Mouse (Mus musculus) adrenal gland, postnatal 14 days (tissue): ENCODE results near the gene Ctcf. TPM values are rescaled to one million over a fixed set of nuclear protein-coding genes. Genes with fewer than 3 reads are reported as not detected.

Source experiments
- DNase-seq: peaks from one replicate; pipeline ENCODE4 v3.0.0; 2021; ENCODE audit warnings: mixed read lengths
- total RNA-seq: library from RNA; stranded (reverse); gene quantifications from 2 replicates; pipeline ENCODE4 v1.2.3, GENCODE M21; 2021

Gene Ctcf
- total RNA-seq, 1 experiment from 2014 or later: 58.4 TPM

DNA sequence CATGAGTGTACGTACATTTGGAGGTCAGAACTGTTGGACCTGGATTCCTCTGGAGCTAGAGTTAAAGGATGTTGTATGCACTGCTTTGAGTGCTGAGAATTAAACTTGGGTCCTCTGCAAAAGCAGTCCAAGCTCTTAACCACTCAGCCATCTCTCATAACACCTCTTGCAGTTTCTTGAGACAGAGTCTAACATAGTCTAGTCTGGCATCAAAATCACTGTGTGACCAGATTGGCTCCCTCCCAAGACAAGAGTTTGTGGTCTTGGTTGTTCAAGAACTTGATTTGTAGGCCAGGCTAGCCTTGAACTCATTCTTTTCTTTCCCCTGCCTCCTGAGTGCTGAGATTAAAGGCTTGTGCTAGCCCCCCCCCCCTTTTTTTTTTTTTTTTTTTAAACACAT is 12.6 kb downstream of the Ctcf start:
- no peak for DNase-seq

DNA sequence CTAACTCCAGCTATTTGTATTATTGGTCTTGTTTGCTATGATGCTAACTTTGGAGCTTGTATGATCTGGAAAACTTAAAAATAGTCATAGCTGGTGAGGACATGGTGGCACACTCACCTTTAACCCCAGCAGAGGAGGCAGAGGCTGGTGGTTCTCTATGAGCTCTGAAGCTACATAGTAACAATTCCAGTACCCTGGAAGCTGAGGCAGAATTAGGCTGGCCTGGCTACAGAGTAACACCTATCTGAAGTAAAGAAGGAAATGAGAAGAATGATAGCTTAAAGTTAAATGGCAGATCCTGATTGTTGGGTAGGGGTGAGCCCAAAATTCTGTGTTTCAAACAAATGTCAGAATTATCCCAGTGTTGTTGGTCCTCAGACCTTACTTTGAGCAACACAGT is 21.3 kb downstream of the Ctcf start:
- DNase-seq: no peak

DNA sequence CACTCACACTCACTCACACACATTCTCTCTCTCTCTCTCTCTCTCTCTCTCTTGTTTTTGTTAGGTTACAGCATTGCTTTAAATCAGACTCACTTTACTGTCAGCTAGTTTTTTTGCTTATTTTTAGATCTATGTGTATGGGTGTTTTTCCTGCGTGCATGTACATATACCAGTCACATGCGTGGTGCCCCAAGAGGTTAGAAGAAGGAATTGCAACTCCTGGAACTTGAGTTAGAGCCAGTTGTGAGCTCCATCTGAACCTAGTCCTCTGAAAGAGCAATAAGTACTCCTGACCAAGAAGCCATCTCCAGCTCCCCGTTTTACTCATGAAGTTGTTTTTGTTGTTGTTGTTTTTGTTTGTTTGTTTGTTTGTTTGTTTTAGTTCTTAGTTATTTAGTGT is 24.8 kb downstream of the Ctcf start:
- peak; percentile 41 for DNase-seq

DNA sequence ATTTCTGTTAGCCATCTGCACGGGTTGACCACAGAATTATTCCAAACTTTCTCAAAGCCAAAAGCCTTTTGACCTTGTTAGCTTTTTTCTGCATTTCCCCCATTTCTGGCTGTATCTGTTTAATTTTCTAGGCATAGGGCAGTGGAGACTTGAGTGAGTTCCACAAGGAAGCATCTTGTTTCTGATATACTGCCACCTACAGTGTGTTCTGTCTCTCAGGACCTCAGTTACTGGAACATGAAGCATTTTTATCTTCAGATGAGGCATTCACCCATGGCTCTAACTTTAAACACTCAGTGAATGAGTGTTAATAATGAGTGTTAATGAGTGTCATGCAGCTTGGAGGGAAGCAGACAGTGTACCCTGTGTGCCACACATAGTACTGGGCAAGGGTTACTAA is 41.5 kb downstream of the Ctcf start:
- DNase-seq: no peak

DNA sequence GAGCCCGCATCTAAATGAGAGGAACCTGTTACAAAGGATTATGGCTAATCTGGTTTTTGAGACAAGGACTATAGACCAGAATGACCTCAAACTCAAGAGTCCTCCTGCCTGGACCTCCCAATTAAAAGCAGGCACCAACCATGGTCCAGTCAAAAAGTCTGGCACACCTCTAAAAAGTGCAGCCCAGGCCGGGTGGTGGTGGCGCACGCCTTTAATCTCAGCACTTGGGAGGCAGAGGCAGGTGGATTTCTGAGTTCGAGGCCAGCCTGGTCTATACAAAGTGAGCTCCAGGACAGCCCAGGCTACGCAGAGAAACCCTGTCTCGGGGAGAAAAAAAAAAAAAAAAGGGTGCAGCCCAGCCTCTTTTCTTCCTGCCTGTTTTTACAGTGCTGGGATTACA is 49.0 kb downstream of the Ctcf start:
- DNase-seq: no peak

DNA sequence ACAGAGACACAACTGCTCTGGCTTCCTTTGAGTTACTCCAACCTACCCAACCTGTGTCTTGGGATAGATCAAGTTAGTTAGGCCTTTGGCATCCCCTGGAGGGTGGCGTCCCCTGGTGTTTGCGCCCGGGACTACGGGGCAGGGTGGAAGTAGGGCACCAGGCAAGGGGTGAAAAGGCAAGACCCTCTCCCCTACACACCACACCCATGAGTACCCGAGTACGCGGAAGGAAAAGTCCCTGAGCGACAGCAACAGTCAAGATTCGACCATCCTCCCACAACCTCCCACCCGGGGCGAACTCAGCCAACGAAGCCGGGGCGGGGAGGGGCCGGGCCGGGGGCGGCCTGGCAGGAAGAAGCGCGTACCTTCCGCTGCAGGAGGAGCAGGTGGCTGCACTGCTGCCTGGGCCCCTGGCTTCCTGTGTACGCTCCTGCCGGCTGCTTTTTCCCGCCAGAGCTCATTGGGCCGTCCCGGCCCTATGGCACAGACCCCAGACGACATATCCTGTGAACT is 49.5 kb downstream of the Ctcf start, which contains the start of gene Carmil2:
TSS of gene Carmil2 (plus strand) at position 479 of the 513 bp plus-strand sequence.
- DNase-seq: peak; percentile 84

DNA sequence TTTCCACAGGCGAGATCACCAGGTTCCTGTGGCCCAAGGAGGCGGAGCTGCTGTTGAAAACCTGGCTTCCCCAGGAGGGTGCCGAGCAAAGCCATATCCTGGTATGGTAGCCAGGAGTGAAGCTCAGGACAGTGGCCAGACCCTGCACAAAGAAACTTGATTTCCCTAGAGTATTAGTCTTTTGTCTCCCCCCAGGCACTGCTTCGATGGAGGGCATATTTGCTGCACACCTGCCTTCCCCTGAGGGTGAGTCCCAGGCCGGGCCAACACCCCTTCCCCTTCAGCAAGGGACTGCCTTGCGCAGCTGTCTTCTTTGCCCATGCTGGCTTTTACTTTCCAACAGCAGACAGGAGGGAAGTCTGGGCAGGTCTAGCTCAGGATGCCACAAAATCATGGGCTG is 50.2 kb downstream of the Ctcf start:
- no peak for DNase-seq

DNA sequence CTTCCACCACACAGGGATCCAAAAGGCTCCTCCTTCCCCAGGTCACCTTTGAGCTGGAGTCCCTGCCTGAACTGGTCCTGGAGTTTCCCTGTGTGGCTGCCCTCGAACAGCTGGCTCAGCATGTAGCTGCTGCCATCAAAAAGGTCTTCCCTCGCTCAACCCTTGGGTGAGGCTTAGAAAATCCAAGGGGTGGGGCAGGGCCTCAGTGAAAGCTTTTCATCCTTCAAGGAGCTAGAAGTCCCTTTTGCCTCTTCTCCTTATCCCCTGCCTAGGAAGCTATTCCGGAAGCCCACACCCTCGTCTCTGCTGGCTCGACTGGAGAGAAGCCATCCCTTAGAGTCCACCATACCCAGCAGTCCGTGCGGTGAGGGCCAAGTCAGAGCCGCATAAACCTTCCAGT is 51.1 kb downstream of the Ctcf start:
- no peak for DNase-seq

DNA sequence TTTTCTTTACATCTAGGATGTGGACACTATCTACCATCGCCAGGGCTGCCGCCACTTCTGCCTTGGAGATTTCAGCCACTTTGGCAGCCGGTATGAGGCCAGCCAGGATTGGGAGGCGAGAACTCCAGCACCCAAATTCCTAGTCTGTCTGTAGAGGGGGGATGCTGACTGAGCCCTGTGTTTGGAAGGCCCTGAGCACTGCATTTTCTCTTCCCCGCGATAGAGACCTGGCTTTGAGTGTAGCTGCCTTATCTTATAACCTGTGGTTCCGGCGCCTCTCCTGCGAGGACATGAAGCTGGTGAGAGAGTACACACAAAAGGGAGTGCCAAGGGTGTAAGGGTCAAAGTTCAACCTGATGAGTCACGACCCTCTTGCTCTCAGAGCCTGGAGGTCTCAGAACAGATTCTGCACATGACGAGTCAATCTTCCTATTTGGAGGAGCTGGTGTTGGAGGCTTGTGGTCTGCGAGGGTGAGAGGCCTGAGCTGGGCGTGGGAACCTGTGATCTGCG is 51.9 kb downstream of the Ctcf start:
- no peak for DNase-seq

DNA sequence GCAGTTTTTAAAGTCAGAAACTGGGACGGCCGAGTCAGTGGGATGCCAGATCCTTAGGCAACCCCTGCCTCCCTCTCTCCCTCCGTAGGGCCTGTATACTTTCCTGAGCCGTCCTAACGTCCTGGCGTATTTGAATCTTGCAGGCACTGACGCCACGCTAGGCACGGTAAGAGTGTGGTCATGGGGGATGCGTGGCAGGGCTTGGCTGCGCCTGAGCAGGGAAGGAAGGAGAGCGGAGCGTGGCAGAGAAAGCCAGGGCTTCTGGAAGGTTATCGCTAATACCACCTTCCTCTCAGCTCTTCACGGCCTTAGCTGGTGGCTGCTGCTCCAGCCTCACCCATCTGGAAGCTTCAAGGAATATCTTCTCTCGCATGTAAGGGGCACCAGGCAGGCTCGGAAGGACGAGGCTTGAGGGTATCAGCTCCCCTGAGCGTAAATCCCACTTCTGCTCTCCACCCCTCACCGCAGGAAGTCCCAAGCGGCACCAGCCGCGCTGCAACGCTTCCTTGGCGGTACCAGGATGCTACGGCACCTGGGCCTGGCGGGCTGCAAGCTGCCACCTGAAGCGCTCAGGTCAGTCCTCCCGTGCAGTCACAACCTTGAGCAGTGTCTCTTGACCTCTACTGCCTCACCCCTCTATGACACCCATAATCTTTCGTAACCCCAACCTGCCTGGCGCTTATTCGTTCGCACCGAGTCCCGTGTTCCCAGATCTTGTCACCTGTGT is 53.1 kb downstream of the Ctcf start:
- DNase-seq: no peak

DNA sequence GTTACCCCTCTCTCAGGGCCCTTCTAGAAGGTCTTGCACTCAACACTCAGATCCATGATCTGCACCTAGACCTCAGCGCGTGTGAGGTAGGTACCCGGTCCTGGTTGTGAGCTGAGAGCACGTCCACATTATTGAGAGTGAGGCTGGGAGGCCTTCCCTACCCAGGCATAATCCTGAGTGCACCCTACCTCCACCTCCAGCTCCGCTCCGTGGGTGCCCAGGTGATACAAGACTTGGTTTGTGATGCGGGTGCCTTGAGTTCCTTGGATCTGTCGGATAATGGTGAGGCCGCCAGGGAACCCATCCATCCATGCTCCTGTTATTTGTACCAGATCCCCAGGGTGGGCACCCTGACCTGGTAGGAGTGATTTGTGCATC is 53.6 kb downstream of the Ctcf start:
- DNase-seq: no peak

DNA sequence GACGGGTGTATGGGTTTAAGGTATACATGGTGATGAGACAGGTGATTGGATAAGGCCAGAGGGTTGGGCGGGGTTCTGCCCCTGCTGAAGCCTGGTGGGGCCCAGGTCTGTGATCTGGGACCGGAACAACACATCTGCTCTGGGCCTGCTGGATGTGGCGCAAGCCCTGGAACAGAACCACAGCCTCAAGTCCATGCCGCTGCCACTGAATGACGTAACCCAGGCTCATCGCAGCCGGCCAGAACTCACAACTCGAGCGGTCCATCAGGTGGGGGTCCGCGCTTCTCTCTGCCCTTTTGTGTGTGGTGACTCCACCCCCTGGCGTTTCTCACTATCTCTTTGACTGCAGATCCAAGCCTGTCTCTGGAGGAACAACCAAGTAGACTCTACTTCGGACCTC is 54.6 kb downstream of the Ctcf start:
- no peak for DNase-seq

DNA sequence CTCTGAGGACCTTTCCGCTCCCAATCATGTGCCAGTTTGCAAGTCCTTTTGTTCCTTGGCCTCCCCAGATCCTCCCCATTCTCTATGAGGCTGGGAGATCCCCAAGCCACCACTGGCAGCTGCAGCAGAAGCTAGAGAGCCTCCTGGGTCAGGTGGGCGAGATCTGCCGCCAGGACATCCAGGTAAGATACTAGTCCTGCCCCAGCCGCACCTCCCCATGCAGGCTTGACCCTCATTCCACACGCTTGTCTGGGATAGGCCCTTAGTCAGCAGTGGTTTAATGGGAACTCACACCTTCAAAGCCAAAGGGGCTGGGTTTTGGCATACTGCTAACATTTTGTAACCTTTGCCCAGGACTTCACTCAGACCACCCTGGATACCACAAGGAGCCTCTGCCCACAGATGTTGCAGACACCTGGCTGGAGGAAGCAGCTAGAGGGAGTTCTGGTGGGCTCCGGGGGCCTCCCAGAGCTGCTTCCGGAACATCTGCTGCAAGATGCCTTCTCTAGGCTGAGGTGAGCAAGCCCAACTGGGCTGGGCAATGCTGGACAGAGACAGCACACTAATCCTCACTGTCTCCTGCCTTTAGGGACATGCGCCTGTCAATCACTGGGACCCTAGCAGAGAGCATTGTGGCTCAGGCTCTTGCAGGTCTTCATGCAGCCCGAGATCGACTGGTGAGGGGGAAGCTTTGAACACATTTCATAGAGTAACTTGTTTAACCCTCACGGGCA is 56.2 kb downstream of the Ctcf start:
- DNase-seq: no peak

DNA sequence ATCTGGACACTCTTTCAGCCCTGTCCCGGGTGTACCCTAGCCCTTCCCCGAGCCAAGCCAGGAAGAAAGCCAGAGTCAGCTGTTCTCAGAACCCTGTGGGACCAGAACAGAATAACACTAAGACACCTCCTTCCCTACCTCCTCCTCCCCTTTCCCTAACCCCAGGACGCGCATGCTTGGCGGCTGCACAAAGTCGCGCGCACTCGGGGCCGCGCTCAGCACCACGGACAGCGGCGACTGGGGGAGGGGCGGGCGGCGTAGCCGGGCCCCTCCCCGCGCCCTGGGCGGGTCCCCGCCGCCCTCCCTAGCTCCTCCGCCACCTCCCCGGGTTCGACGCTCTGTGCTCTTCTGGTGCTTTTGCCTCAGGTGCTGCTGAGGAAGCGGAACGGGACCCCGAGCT is 57.3 kb downstream of the Ctcf start:
- DNase-seq: peak; percentile 90

DNA sequence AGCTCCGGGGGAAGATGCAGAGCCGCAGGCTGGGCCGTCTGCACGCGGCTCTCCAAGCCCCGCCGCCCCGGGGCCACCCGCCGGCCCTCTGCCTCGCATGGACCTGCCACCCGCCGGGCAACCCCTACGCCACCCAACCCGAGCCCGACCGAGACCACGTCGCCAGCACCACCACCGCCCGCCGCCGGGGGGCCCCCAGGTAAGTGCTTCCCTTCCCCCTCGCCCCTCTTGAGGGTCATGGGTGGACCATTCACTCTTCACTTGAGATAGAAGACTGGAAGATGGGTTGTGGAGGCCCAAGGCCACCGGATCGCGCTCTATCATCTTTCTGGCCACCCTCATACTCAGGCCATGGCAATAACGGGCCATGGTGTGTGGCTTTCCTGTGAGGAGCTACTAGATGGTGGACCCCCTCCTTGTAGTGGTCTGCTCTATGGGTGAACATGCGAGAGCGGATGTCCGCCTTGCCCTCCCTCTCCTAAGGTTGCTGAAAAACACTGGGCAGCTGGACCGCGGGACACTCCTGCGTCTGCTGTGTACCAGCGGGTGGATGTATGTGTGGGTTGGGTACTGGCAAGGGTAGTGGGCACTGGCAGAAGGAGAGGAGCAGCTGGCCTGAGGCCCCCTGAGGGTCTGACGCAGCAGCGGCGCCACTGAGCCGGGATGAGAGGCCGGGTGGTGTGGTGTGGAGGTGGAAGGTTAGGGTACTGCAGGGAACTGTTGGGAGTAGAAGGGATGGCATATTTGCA is 57.9 kb downstream of the Ctcf start:
- DNase-seq: peak; percentile 50

DNA sequence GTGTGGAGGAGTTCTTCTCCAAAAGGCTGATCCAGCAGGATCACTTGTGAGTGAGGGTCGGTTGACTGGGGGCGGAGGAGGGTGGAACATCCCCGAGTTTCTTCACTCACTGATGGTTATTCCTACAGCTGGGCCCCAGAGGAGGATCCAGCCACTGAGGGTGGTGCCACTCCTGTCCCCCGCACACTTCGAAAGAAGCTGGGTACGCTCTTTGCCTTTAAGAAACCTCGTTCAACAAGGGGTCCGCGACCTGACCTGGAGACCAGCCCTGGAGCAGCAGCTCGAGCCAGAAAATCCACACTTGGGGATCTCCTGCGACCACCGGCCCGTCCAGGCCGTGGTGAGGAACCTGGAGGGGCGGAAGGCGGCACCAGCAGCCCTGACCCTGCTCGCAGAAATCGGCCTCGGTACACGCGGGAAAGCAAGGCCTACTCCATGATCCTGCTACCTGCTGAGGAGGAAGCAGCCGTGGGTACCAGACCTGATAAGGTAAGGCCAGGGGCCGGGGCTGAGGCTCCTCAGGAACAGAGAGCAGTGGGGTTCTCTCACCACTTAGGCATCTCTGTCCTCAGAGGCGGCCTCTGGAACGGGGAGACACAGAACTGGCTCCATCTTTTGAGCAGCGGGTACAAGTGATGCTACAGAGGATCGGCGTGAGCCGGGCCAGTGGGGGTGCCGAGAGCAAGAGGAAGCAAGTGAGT is 58.9 kb downstream of the Ctcf start:
- DNase-seq: no peak

DNA sequence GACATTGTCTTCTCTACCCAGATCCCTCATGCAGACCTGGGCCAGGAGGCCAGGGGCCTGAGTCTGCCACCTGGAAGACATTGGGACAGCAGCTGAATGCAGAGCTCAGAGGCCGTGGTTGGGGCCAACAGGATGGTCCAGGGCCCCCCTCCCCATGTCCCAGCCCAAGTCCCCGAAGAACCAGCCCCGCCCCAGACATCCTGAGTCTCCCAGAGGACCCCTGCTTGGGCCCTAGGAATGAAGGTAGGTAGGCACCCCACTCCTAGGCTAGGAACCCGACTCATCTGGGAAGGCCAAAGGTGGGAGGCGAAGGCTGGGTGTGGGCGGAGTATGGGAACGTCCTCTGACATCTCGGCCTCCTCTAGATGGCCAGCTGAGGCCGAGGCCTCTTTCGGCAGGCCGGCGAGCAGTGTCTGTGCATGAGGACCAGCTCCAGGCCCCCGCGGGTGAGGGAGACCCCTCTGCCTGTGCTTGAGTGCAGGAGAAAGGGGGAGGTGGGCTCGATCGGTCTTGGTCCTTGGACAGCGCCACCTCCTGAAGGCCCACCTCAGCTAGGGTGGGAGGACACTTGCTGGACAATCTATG is 60.9 kb downstream of the Ctcf start:
- no peak for DNase-seq

DNA sequence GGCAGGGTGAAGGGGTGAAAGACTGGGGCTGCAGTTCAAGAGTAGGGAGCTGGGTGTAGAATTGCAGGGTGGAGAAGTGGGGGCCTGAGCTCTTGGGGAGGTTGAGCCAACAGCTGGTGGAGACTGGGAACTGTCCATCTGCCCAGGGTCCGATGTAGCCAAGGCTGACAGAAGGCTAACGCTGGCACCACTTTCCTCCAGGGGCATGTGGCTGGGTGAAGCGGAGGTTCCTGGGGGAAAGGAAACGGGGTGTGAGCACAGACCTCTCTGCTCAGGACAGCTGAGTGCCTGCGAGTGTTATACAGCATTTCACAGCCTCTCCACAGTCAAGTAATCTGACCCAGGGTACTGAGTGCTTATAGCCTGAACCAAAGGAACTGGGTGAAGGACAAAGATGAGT is 62.4 kb downstream of the Ctcf start:
- no peak for DNase-seq

DNA sequence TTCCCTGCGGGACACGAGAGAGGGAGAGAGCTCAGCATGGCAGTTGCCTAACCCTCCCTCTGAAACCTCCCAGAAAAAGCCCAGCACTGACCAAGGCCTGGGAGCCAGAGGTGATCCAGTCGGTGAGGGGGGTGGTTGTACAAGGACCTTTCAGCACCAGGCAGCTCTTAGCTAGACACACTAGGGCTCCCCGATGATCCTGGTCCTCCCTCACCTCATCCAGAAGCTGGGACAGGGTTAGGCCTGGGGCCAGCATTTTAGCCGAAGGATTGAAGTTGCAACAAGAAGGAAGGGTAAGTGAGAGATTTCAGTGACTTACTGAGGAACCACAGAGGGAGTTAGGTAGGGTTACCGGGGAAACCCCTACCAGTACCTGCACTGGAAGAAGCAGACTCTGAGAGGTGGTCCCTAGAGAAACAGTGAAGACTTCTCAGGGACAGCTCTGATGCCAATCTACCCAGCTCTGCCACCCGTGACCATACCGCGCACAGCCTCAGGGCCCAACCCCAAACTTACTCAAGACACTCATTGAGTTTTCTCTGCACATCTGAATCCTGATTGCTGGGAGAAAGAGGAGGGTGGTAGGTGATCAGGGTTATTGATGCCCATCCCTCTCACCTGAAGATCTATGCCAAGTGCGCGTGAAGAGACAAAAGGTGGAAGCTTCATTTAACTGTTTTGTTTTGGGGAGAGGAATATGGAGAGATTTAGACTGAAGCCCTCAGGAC is 63.3 kb downstream of the Ctcf start:
- DNase-seq: no peak

DNA sequence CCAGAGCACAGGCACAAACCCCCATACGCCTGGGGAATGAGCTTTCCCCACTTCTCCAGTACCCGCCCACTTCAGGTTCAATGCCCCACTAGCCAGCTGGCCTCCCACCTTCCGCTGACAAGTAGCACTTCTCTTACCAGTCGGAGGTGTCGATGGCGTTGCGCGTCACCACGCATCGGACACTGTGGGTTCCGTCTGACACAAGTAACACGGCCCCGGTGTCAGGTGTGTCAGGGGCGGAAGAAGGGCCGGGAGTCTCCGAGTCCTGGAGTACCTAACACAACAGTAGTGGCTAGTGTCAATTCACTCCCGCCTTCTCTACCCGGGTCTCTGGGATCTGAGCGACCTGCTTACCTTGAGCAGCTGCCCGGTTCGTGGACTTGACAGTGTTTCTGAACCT is 64.2 kb downstream of the Ctcf start:
- DNase-seq: peak; percentile 68
